Mouse (Mus musculus) embryonic fibroblast, embryonic 13.5 days (primary cell): Measurements from ENCODE around the gene Jagn1.

ENCODE experiments used
- CTCF ChIP-seq: IDR thresholded peaks from 2 replicates; pipeline ENCODE4 v1.5.1; 2011; ENCODE audit warnings: mild to moderate bottlenecking, control low read depth, low read length, moderate library complexity, borderline replicate concordance; ENCODE audit not compliant: insufficient read depth
- POLR2A ChIP-seq: IDR thresholded peaks from 2 replicates; pipeline ENCODE4 v1.6.1; 2011; ENCODE audit warnings: low read depth, mild to moderate bottlenecking, control low read depth, low read length, moderate library complexity

- TF ChIP-seq POLR2A = no peak
- no peak for TF ChIP-seq CTCF
Measured at GRCm38 (mm10) chr6:113441147-113441680, 1.2 kb upstream of the Jagn1 start.
